Mouse (Mus musculus): ENCODE data around the gene Tead1.

The Tead1 gene

GRCm38 (mm10) chr7:112776670-112777069 is 97.6 kb downstream of the Tead1 start:
- DNase-seq (ENCODE audit: low spot score), result no peak

DNA sequence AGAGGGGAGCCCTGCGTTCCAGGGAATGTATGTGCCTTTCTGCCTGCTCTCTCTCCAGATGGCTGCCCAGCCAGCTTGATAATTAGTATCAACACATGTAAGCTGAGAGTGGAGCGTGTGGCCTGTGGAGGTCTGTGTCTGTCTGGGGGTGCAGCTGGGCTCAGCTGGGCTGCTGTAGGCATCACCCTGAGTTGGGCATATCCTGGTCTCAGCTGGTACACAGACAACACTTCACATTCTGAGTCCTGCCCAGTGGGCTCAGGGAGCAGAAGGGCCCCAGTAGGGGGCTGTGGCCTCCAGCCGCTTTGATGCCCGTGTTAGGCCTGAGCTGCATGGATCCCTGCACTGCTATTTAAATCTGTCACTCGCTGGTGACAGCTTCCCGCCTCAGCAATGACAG is 100.5 kb downstream of the Tead1 start:
- DNase-seq (ENCODE audit: low spot score), result no peak

- DNase-seq (ENCODE audit: low spot score), result no peak
These were observed 101.8 kb downstream of the Tead1 start for GRCm38 (mm10) chr7:112780910-112781309.

DNA sequence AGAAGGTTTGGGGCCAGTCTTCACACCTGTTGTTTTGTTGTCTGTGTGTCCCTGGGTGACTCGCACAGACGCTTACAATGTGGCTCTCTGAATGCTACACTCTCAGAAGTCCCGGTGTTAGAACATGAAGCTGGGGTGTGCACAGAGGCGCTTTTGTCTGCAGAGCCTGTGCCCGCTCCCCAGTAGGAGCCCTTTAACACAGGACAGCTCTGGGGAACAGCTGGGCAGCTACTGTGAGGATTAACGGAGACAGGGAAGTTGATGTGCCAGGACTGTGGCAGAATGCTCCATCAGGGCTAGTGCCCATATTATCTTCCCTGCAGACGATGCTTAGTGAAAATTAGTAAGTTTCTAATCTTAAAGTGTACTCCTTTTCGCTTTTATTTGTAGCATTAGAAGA is 102.9 kb downstream of the Tead1 start:
- no peak for DNase-seq (ENCODE audit: low spot score)

DNA sequence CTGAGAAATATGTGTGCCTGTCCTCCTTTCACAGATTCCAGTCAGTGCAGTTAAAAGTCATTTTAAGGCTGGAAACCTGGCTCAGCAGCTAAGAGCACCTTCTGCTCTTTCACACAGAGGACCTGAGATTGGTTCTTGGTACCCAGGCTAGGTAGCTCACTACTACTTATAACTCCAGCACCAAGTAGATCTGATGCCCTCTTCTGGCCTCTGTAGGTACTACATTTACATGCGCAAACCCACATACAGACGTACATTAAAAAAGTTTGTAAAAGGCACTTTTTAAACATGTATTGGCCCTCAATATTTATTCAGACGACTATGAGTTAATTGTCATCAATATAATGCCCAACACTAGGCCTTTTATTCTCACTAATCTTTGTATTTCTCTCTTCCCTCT is 105.2 kb downstream of the Tead1 start:
- no peak for DNase-seq (ENCODE audit: low spot score)

DNA sequence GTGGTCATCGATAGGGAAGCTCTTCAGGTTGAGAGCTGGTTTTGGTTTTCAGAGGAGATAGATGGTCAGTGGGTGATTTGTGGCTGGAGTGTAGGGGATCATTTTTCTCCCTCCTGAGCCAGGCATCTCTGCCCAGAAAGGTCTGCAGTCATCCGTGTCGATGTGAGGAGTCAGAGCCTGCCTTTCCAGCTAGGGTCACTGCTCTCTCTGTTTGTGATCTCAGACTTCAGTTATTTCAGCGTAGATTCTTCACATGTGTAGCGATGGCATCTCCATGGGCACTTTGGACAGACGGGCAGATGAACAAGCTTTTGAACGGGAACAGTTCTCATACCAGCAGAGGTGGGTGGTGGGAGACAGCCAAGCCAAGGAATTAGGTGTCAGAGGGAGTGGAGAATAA is 106.2 kb downstream of the Tead1 start:
- DNase-seq (ENCODE audit: low spot score), result no peak

DNA sequence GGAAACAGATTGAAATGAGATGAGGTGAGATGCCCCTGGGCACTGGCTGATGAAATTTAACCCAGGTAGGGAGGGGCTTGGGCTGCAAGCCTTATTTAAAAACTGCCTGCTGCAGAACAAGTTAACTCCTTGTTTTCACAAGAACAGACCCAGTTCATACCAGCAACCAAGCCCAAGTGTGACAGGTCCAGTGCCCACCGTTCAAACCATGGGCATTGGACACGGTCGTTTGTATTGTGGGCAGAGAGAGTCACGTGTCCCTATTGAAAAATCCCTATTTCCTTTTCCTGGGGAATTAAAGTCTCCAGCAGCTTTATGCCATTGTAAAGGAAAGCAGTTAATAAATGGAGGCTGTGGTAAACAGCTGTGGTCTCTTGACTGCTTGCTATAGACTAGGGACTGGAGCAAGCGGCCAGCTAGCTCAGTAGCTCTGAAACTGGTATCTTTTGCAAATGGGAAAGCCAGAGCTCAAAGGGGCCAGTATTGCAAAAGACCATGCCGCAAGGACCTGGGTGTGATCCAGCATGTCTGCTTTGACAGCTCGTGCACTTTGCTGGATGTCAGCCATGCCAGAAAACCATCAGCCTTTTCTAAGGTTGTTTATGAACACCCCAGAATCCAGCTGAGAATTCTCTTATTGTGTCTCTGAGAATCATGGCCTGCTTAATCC is 107.6 kb downstream of the Tead1 start:
- peak; percentile 28 for DNase-seq (ENCODE audit: low spot score)

DNA sequence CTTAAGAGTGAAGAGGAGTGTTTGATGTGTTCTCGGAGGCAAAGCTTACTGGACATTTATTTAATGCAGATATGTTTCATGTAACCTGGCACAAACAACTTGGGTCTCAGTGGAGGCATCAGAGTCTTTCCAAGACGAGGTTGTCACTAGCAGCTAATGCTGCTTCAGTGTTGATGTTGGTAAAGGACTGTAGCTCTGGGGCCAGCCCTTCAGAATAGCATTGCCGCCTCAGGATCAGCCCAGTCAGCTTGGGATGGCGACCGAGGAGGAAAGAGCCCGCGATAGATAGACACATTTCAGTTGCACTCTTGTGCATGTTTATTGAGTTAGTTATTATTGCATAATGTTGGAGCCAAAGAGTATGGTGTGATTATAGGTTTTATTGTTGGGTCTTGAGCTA is 108.2 kb downstream of the Tead1 start:
- no peak for DNase-seq (ENCODE audit: low spot score)

GRCm38 (mm10) chr7:112788321-112788751 is 109.2 kb downstream of the Tead1 start:
- DNase-seq (ENCODE audit: low spot score), result peak; percentile 60

GRCm38 (mm10) chr7:112789693-112790092 is 110.6 kb downstream of the Tead1 start:
- DNase-seq (ENCODE audit: low spot score), result no peak

DNA sequence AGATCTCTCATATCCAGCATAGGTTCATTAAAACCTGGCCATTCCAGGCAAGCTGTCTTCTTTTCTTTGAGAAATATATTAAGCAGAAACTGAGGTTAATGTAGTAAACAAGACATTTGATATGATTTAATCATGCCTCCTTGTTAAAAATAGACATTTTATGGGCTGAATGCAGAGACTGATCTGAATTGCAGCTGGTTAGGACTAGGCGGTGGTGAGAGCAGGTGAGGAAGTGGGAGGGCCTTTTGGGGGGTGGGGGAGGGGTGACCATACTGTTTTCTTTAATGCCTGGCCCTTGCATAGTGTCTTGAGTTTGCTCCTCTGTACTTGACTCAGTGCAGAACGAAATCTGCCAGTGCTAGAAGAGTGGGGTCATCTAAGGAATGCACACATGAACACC is 111.2 kb downstream of the Tead1 start:
- DNase-seq (ENCODE audit: low spot score), result no peak

- DNase-seq (ENCODE audit: low spot score), result no peak
These were observed 113.6 kb downstream of the Tead1 start for GRCm38 (mm10) chr7:112792679-112793078.

- no peak for DNase-seq (ENCODE audit: low spot score)
These were observed 114.8 kb downstream of the Tead1 start for GRCm38 (mm10) chr7:112793903-112794302.

DNA sequence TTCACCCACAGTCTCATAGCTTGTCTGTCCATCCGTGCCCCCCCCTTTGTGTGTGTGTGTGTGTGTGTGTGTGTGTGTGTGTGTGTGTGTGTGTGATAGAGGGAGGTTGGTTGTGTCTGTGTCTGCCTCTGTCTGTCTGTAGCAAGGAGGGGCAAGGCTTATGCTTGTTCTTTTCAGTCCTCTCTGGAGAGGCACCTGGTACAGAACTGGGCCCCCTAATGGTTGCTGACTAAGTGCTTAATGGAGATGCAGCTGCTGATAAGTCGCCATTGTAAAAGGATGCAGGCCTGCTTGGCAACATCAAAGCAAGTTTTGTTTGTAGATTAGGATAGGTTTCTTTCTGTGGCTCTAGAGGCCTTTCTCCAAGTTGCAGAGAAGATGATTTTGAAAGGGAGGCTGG is 115.4 kb downstream of the Tead1 start:
- DNase-seq (ENCODE audit: low spot score), result no peak

- no peak for DNase-seq (ENCODE audit: low spot score)
These were observed 118.6 kb downstream of the Tead1 start for GRCm38 (mm10) chr7:112797526-112798321.

DNA sequence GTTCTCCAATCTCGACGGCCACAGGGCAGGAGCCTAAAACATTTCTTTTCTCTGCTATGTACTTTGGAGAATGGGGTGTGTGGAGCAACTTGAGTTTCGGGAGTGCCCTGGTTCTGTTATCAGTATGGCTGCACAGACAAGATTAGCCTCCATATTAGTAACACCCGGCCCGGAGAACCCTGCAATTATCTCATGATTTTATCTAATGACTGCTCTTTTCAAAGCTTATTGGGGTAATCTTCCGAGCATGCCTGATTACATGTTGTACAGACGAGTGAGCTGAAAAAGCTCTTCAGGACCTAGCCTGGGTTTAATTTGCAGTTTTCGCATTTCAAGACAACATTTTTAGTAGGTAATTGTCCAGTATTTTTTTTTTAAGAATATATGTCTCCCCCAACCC is 122.6 kb downstream of the Tead1 start:
- no peak for DNase-seq (ENCODE audit: low spot score)

DNA sequence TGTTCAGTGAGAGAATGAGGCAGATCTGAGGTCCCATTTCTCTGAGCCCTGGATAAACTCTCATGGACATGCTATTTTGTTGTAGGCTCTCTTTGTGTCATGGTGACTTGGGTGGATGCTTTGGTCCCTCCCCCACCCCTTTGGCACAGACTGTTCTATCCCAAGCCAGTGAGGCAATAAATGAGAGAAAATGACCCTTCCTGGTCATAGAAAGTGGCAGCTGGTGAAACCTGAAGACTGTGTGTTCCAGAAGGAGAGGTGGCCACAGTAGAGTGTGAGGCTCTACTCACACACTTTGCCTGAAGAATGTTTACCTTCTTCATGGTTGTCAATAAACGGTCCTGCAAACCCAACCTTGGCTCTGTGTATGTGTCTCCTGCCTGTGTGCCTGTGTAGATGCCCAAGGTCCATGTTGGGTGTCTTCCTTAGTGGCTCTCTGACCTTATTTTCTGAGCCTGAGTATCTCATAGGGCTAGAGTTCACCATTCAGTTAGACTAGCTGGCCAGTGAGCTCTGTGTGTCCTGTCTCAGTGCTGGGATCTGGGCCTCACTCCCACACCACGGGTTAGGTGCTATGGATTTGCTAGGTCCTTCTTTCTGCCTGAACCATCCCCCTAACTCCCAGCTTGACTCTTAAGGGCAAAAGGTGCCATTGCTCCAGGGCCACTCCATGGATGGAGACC is 127.7 kb downstream of the Tead1 start:
- no peak for DNase-seq (ENCODE audit: low spot score)

DNA sequence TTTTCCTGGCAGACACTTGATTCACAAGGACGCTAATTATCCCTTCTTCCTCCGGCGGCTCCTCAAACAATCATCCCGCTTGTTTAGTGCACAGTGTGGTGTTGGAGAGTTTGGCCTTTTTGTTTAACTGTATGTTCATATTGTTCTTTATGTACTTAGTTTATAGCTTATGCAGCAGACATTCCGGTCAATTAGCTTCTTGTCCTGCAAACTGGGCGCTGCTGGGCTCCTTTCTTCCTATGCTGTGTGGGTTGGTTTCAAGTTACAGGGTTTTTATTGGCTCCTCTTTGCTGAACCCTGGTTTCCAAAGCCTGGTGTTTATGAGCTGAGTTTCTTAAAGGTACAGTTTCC is 128.3 kb downstream of the Tead1 start:
- DNase-seq (ENCODE audit: low spot score), result peak; percentile 49

DNA sequence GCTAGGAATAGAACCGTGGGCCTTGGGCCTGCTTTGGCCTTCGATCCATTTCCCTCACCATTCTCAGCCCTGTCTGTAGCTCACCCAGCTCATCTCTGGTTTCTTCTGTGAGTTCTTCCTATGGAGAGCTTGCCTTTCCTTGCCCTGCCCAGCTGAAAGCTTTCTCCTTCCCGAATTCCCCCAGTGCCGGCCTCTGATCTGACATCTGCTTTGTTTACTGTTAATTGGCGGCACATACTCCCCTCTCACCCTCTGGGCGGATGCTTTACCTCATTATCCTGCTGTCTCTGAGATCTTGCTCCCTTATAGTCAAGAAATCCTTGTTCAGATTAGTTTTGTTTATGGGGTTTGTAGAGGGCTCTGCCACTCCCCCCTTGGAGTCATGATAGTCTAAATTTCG is 131.6 kb downstream of the Tead1 start:
- DNase-seq (ENCODE audit: low spot score), result no peak

GRCm38 (mm10) chr7:112812037-112812775 is 133.1 kb downstream of the Tead1 start:
- DNase-seq (ENCODE audit: low spot score), result no peak

DNA sequence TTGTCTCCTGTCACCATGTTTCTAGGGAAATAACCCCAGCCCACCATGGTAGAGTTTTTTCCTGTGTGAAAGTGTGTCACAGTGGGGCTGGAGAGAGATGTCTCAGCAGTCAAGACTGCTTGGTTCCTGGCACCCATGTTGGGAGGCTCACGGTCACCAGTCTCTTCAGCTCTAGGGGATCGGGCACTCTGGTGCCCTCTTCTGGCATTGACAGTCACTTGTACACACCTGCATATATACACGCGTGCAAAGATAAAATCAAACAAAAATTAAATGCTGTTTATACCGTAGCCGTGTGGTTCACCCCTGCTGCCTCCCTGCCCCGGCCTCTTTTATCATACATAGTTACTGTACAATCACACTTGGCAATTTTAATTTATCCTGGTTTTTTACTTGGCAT is 134.0 kb downstream of the Tead1 start:
- DNase-seq (ENCODE audit: low spot score), result no peak

GRCm38 (mm10) chr7:112813731-112814306 is 134.7 kb downstream of the Tead1 start:
- DNase-seq (ENCODE audit: low spot score), result peak; percentile 61

Measured in urinary bladder, postnatal 14 days (tissue).